Mouse (Mus musculus): ENCODE results near the gene Lcn12. TPM values are rescaled to one million over a fixed set of nuclear protein-coding genes. Genes with fewer than 3 reads are reported as not detected.

The Lcn12 gene
- polyA plus RNA-seq, 1 experiment = not detected

DNA sequence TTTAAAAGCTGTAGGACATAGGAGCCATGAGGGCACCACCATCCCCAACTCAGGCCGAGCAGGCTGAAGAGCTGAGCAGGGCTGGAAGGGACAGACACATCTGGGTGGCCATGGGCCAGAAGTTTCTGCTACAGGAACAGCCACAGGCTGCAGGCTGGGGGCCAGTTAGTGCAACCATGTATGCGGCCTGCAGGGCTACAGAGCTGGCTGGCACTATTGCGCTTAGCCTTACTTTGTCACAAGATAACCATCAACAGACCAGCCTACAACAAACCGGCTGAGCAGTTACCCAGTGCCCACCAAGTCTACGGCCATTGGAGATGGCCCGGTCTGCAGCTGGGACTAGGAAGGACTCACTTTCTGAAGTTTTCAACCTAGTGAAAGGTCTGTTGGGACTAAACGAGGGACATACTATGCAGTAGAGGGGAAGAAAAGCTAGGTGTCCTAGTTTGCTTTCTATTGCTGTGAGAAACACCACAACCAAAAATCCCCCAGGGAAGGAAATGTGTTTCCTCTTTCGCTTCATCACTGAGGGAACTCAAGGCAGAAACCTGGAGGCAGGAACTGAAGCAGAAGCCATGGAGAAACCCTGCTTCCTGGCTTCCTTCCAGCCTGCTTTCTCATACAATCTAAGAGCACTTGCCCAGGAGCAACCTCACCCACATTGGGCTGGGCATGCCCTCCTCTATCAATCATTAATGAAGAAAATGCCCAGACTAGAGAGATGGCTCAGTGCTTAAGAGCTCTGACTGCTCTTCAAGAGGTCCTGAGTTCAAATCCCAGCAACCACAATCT lies 42.7 kb downstream of the Lcn12 start:
- H3K4me1 ChIP-seq (ENCODE audit: control insufficient read depth, insufficient read depth, low read length) = no peaks in the 10 kb centered on the region
- no peak overlapping the region for H3K4me3 ChIP-seq (ENCODE audit: insufficient read depth, low read length)
- TF ChIP-seq POLR2A (IDR thresholded peaks at IDR 0.05; ENCODE audit: low read depth, low read length) = no peak
- no peak for TF ChIP-seq CTCF (IDR thresholded peaks at IDR 0.05; ENCODE audit: borderline replicate concordance, insufficient read depth, low read length)
- H3K27ac ChIP-seq (ENCODE audit: insufficient read depth, low read length) = no peak overlapping the region

DNA sequence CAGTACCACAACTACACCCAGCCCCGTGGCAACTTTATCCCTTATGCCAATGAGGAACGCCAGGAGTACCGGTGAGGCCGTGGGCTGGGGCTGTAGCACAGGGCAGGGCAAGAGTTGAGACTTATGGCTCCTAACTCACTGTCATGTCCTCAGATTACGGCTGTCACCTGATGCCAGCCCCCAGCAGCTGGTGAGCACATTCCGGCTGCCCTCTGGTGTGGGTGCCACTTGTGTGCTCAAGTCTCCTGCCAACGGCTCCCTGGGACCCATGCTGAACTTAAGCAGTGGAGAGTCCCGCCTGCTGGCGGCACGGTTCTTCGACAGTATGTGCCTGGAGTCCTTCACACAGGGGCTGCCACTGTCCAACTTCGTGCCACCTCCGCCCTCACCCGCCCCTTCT lies 51.0 kb downstream of the Lcn12 start:
- no peaks in the 10 kb centered on the region for H3K4me1 ChIP-seq (ENCODE audit: control insufficient read depth, insufficient read depth, low read length)
- TF ChIP-seq CTCF (IDR thresholded peaks at IDR 0.05; ENCODE audit: borderline replicate concordance, insufficient read depth, low read length) = no peak
- no peak for TF ChIP-seq POLR2A (IDR thresholded peaks at IDR 0.05; ENCODE audit: low read depth, low read length)
- H3K27ac ChIP-seq (ENCODE audit: insufficient read depth, low read length) = no peak overlapping the region
- H3K4me3 ChIP-seq (ENCODE audit: insufficient read depth, low read length) = no peak overlapping the region

DNA sequence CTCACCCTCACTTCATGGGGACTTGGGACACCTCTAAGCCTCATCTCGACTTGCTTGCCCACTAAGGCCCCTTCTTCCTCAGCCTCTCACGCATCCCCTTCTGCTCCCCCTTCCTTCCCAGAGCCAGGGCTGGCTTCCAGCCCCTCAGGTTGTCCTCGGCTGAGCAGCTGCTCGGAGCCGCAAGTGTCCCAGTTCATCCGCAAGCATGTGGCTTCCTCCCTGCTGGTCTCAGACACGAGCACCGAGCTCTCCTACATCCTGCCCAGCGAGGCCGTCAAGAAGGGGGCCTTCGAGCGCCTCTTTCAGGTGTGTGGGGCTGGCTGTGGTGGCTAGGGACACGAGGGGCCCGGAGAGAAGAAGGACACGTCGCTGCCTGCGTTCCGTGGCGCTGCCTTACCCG lies 52.6 kb downstream of the Lcn12 start:
- H3K4me3 ChIP-seq (ENCODE audit: insufficient read depth, low read length) = no peak overlapping the region
- H3K27ac ChIP-seq (ENCODE audit: insufficient read depth, low read length) = no peak overlapping the region
- no peaks in the 10 kb centered on the region for H3K4me1 ChIP-seq (ENCODE audit: control insufficient read depth, insufficient read depth, low read length)
- TF ChIP-seq CTCF (IDR thresholded peaks at IDR 0.05; ENCODE audit: borderline replicate concordance, insufficient read depth, low read length) (no peak), POLR2A (IDR thresholded peaks at IDR 0.05; ENCODE audit: low read depth, low read length) (no peak)

Other genes with a start within 250 kb of the Lcn12 start
- 2.3 TPM in 1 of 2 replicates, not detected in the other for gene AL732309.1, start 247.0 kb downstream of the Lcn12 start, polyA plus RNA-seq (2011; ENCODE audit: insufficient read length, low read depth, missing spikeins)
- gene Tmem203, start 238.5 kb downstream of the Lcn12 start, polyA plus RNA-seq (2011; ENCODE audit: insufficient read length, low read depth, missing spikeins) = 11.6 and 15.3 TPM in 2 replicates
- 7.1 and 9.5 TPM in 2 replicates for gene Tprn, start 231.3 kb downstream of the Lcn12 start, polyA plus RNA-seq (2011; ENCODE audit: insufficient read length, low read depth, missing spikeins)
- gene Ssna1, start 221.5 kb downstream of the Lcn12 start, polyA plus RNA-seq (2011; ENCODE audit: insufficient read length, low read depth, missing spikeins) = 46.2 and 49.4 TPM in 2 replicates
- 93.8 and 95.3 TPM in 2 replicates for gene Anapc2, start 221.4 kb downstream of the Lcn12 start, polyA plus RNA-seq (2011; ENCODE audit: insufficient read length, low read depth, missing spikeins)
- gene Tmem210, start 205.8 kb downstream of the Lcn12 start, polyA plus RNA-seq (2011; ENCODE audit: insufficient read length, low read depth, missing spikeins) = not detected in 2 replicates
- not detected in 2 replicates for gene Lrrc26, start 204.0 kb downstream of the Lcn12 start, polyA plus RNA-seq (2011; ENCODE audit: insufficient read length, low read depth, missing spikeins)
- gene Grin1, start 174.7 kb downstream of the Lcn12 start, polyA plus RNA-seq (2011; ENCODE audit: insufficient read length, low read depth, missing spikeins) = 1.6 and 1.7 TPM in 2 replicates
- 41.1 and 70.7 TPM in 2 replicates for gene Man1b1, start 161.6 kb downstream of the Lcn12 start, polyA plus RNA-seq (2011; ENCODE audit: insufficient read length, low read depth, missing spikeins)
- 29.9 and 32.9 TPM in 2 replicates for gene Dpp7, start 137.6 kb downstream of the Lcn12 start, polyA plus RNA-seq (2011; ENCODE audit: insufficient read length, low read depth, missing spikeins)
- 40.0 and 42.2 TPM in 2 replicates for gene Uap1l1, start 128.2 kb downstream of the Lcn12 start, polyA plus RNA-seq (2011; ENCODE audit: insufficient read length, low read depth, missing spikeins)
- gene Sapcd2, start 121.6 kb downstream of the Lcn12 start, polyA plus RNA-seq (2011; ENCODE audit: insufficient read length, low read depth, missing spikeins) = 3.3 and 5.2 TPM in 2 replicates
- gene Entpd2, start 98.0 kb downstream of the Lcn12 start, polyA plus RNA-seq (2011; ENCODE audit: insufficient read length, low read depth, missing spikeins) = 0.33 and 2.2 TPM in 2 replicates
- gene Npdc1, start 94.6 kb downstream of the Lcn12 start, polyA plus RNA-seq (2011; ENCODE audit: insufficient read length, low read depth, missing spikeins) = 86.0 and 107 TPM in 2 replicates
- not detected in 2 replicates for gene Fut7, start 70.6 kb downstream of the Lcn12 start, polyA plus RNA-seq (2011; ENCODE audit: insufficient read length, low read depth, missing spikeins)
- 7.8 and 12.1 TPM in 2 replicates for gene Abca2, start 65.2 kb downstream of the Lcn12 start, polyA plus RNA-seq (2011; ENCODE audit: insufficient read length, low read depth, missing spikeins)
- not detected in 2 replicates for gene Clic3, start 37.1 kb downstream of the Lcn12 start, polyA plus RNA-seq (2011; ENCODE audit: insufficient read length, low read depth, missing spikeins)
- 12.9 and 13.6 TPM in 2 replicates for gene Paxx, start 32.8 kb downstream of the Lcn12 start, polyA plus RNA-seq (2011; ENCODE audit: insufficient read length, low read depth, missing spikeins)
- not detected in 2 replicates for gene Ptgds, start 23.9 kb downstream of the Lcn12 start, polyA plus RNA-seq (2011; ENCODE audit: insufficient read length, low read depth, missing spikeins)
- 28.0 and 40.7 TPM in 2 replicates for gene Fbxw5, start 6.8 kb upstream of the Lcn12 start, polyA plus RNA-seq (2011; ENCODE audit: insufficient read length, low read depth, missing spikeins)
- 0.91 and 1.2 TPM in 2 replicates for gene C8g, start 7.8 kb upstream of the Lcn12 start, polyA plus RNA-seq (2011; ENCODE audit: insufficient read length, low read depth, missing spikeins)
- 11.5 and 13.1 TPM in 2 replicates for gene Traf2, start 53.0 kb upstream of the Lcn12 start, polyA plus RNA-seq (2011; ENCODE audit: insufficient read length, low read depth, missing spikeins)
- 102 and 122 TPM in 2 replicates for gene Edf1, start 63.9 kb upstream of the Lcn12 start, polyA plus RNA-seq (2011; ENCODE audit: insufficient read length, low read depth, missing spikeins)
- gene Mamdc4, start 80.9 kb upstream of the Lcn12 start, polyA plus RNA-seq (2011; ENCODE audit: insufficient read length, low read depth, missing spikeins) = 0.45 and 1.0 TPM in 2 replicates
- 33.0 and 46.4 TPM in 2 replicates for gene Phpt1, start 81.3 kb upstream of the Lcn12 start, polyA plus RNA-seq (2011; ENCODE audit: insufficient read length, low read depth, missing spikeins)
- 0.17 and 0.25 TPM in 2 replicates for gene Ajm1, start 87.8 kb upstream of the Lcn12 start, polyA plus RNA-seq (2011; ENCODE audit: insufficient read length, low read depth, missing spikeins)
- 51.0 and 63.2 TPM in 2 replicates for gene Rabl6, start 114.6 kb upstream of the Lcn12 start, polyA plus RNA-seq (2011; ENCODE audit: insufficient read length, low read depth, missing spikeins)
- gene Ccdc183, start 123.8 kb upstream of the Lcn12 start, polyA plus RNA-seq (2011; ENCODE audit: insufficient read length, low read depth, missing spikeins) = not detected in 2 replicates
- gene Tmem141, start 128.1 kb upstream of the Lcn12 start, polyA plus RNA-seq (2011; ENCODE audit: insufficient read length, low read depth, missing spikeins) = 17.3 and 18.3 TPM in 2 replicates
- gene Fcna, start 134.1 kb upstream of the Lcn12 start, polyA plus RNA-seq (2011; ENCODE audit: insufficient read length, low read depth, missing spikeins) = not detected in 2 replicates
- gene Lcn8, start 159.2 kb upstream of the Lcn12 start, polyA plus RNA-seq (2011; ENCODE audit: insufficient read length, low read depth, missing spikeins) = not detected in 2 replicates
- gene Lcn5, start 164.0 kb upstream of the Lcn12 start, polyA plus RNA-seq (2011; ENCODE audit: insufficient read length, low read depth, missing spikeins) = not detected in 2 replicates
- not detected in 2 replicates for gene Lcn6, start 182.9 kb upstream of the Lcn12 start, polyA plus RNA-seq (2011; ENCODE audit: insufficient read length, low read depth, missing spikeins)
- gene Lcn10, start 188.8 kb upstream of the Lcn12 start, polyA plus RNA-seq (2011; ENCODE audit: insufficient read length, low read depth, missing spikeins) = not detected in 2 replicates
- not detected in 2 replicates for gene Obp2a, start 206.1 kb upstream of the Lcn12 start, polyA plus RNA-seq (2011; ENCODE audit: insufficient read length, low read depth, missing spikeins)
- 14.4 and 21.2 TPM in 2 replicates for gene Bmyc, start 212.8 kb upstream of the Lcn12 start, polyA plus RNA-seq (2011; ENCODE audit: insufficient read length, low read depth, missing spikeins)
- gene Obp2b, start 243.1 kb upstream of the Lcn12 start, polyA plus RNA-seq (2011; ENCODE audit: insufficient read length, low read depth, missing spikeins) = not detected in 2 replicates

Data from embryonic fibroblast, embryonic 13.5 days (primary cell).